Mouse (Mus musculus) myocyte (in vitro differentiated cells): ENCODE data around the gene Ptger4. TPM values are rescaled to one million over a fixed set of nuclear protein-coding genes. Genes with fewer than 3 reads are reported as not detected.

Experiments
- H3K27me3 ChIP-seq: one replicate; pipeline ENCODE4 v1.6.1; 2011; ENCODE audit not compliant: control insufficient read depth, insufficient read depth, insufficient read length
- H3K36me3 ChIP-seq: one replicate; pipeline ENCODE4 v1.6.1; 2011; ENCODE audit not compliant: control insufficient read depth, insufficient read depth
- H3K4me2 ChIP-seq: one replicate; pipeline ENCODE4 v1.6.1; 2011; ENCODE audit warnings: low read depth, control low read depth
- H3K4me3 ChIP-seq: one replicate; pipeline ENCODE4 v1.5.1; 2011; ENCODE audit warnings: mild to moderate bottlenecking, control low read depth, moderate library complexity
- H3K79me2 ChIP-seq: one replicate; pipeline ENCODE4 v1.6.1; 2011; ENCODE audit not compliant: control insufficient read depth, insufficient read depth
- H3ac ChIP-seq: one replicate; pipeline ENCODE4 v1.6.1; 2011; ENCODE audit not compliant: control insufficient read depth, insufficient read length
- CEBPB ChIP-seq: IDR thresholded peaks from 2 replicates; pipeline ENCODE4 v1.6.1; 2011; ENCODE audit warnings: mild to moderate bottlenecking, moderate library complexity; ENCODE audit not compliant: poor library complexity, insufficient read depth, severe bottlenecking
- E2F4 ChIP-seq: IDR thresholded peaks from one replicate; pipeline ENCODE4 v1.6.1; 2011; ENCODE audit warnings: mild to moderate bottlenecking, control low read depth, moderate library complexity; ENCODE audit not compliant: insufficient read depth
- MAX ChIP-seq: IDR thresholded peaks from one replicate; pipeline ENCODE4 v1.6.1; 2011; ENCODE audit warnings: low read depth, mild to moderate bottlenecking, control low read depth
- MYOD1 ChIP-seq, 3 experiments: IDR thresholded peaks; one replicate each; pipeline ENCODE4 v1.6.1; 2011; ENCODE audit warnings: control low read depth in 2 of 3, low read depth in 2 of 3, mild to moderate bottlenecking in 2 of 3, moderate library complexity in 1 of 3; ENCODE audit not compliant: insufficient read length in 2 of 3, control insufficient read depth in 1 of 3
- MYOG ChIP-seq, 3 experiments: IDR thresholded peaks; one replicate each; pipeline ENCODE4 v1.6.1; 2011; ENCODE audit warnings: control low read depth in 2 of 3, low read depth in 2 of 3, mild to moderate bottlenecking in 2 of 3; ENCODE audit not compliant: insufficient read length in 2 of 3, control insufficient read depth in 1 of 3, insufficient read depth in 1 of 3
- POLR2A ChIP-seq: IDR thresholded peaks from one replicate; pipeline ENCODE4 v1.6.1; 2011; ENCODE audit warnings: low read depth, mild to moderate bottlenecking, control low read depth, moderate library complexity; ENCODE audit not compliant: insufficient read length
- POLR2AphosphoS2 ChIP-seq: IDR thresholded peaks from one replicate; pipeline ENCODE4 v1.6.1; 2011; ENCODE audit warnings: low read depth, control low read depth; ENCODE audit not compliant: insufficient read length
- REST ChIP-seq: IDR thresholded peaks from one replicate; pipeline ENCODE4 v1.6.1; 2011; ENCODE audit warnings: mild to moderate bottlenecking, control low read depth, moderate library complexity; ENCODE audit not compliant: insufficient read depth, insufficient read length
- SRF ChIP-seq: IDR thresholded peaks from one replicate; pipeline ENCODE4 v1.6.1; 2011; ENCODE audit warnings: low read depth; ENCODE audit not compliant: control insufficient read depth, insufficient read length
- TCF12 ChIP-seq: IDR thresholded peaks from one replicate; pipeline ENCODE4 v1.6.1; 2011; ENCODE audit warnings: mild to moderate bottlenecking, control low read depth; ENCODE audit not compliant: poor library complexity, insufficient read depth, severe bottlenecking
- TCF3 ChIP-seq: IDR thresholded peaks from one replicate; pipeline ENCODE4 v1.6.1; 2011; ENCODE audit warnings: low read depth, control low read depth; ENCODE audit not compliant: insufficient read length
- USF1 ChIP-seq: IDR thresholded peaks from one replicate; pipeline ENCODE4 v1.6.1; 2011; ENCODE audit warnings: low read depth, mild to moderate bottlenecking, control low read depth, moderate library complexity
- polyA plus RNA-seq: library from polyadenylated mRNA; unstranded; fragments of >200 nt; fragmentation: generic; extraction: Trizol; gene quantifications from one replicate; pipeline ENCODE4 v1.2.1, GENCODE M21; 2012; ENCODE audit warnings: missing spikeins

Ptger4 gene
- polyA plus RNA-seq, 1 experiment: 0.95 TPM

DNA sequence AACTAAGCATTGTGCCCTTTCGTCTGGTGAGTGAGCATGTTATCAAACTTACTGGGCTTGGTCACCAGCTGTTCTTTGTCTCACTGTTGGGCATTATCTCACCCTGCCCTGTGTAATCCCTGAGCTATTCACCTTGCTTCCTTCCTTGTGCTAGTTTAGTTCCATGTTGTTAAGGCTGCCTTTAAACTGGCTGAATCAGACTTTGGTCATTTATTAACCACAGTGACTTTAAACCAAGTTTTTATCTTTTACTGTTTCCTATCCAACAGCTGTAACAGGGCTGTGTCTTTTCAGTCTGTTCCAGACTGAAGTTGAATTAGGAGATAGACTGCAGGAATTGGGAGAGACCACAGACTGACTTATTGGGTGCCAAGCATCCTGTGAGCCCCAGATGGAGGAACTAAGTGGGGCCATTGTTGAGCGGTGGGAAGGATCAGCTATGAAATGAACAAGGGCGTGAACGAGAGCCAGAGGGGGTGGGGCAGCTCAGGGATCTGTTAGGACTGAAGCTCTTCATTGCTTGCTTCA lies 47.9 kb downstream of the Ptger4 start:
- Histone ChIP-seq H3K27me3 (no peaks in the 10 kb centered on the region), H3ac (no peak overlapping the region), H3K4me3 (no peak overlapping the region), H3K36me3 (peaks cover 3% of the 10 kb centered on the region), H3K4me2 (peak overlapping the region; percentile 54), H3K79me2 (no peaks in the 10 kb centered on the region)
- peak; percentile 42 to 93 (median 88) for TF ChIP-seq MYOD1 (IDR thresholded peaks at IDR 0.05; ENCODE audit: control insufficient read depth in 1 of 3, insufficient read length in 2 of 3, low read depth in 2 of 3)
- TF ChIP-seq TCF3: no peak
- TF ChIP-seq REST: no peak
- TF ChIP-seq MYOG (IDR thresholded peaks at IDR 0.05; ENCODE audit: control insufficient read depth in 1 of 3, insufficient read depth in 1 of 3, insufficient read length in 2 of 3, low read depth in 2 of 3): peak in 2 of 3 experiments; percentile 59 to 78

DNA sequence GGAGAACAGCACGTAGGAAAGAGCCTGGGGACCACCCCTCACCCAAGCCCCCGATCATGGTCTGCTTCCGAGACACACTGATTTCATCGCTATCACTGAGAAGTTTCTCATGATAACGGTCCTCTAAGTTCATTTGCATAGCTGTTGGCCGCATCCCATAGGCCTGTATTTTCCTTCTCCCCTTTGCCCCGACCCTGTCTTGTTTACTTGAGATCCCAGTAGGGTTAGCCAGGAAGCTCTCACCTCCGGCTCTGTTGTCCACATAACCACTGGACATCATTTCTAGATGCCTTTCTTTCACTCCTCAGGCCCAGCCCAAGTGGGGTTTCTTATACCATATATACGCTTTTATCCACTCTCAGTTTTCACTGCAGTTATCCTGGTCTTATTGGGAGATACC lies 49.1 kb downstream of the Ptger4 start:
- Histone ChIP-seq H3K79me2 (no peaks in the 10 kb centered on the region), H3K4me2 (no peak overlapping the region), H3K27me3 (no peaks in the 10 kb centered on the region), H3K4me3 (no peak overlapping the region), H3K36me3 (peaks cover 14% of the 10 kb centered on the region), H3ac (no peak overlapping the region)
- TF ChIP-seq MAX: no peak
- TF ChIP-seq SRF: no peak

DNA sequence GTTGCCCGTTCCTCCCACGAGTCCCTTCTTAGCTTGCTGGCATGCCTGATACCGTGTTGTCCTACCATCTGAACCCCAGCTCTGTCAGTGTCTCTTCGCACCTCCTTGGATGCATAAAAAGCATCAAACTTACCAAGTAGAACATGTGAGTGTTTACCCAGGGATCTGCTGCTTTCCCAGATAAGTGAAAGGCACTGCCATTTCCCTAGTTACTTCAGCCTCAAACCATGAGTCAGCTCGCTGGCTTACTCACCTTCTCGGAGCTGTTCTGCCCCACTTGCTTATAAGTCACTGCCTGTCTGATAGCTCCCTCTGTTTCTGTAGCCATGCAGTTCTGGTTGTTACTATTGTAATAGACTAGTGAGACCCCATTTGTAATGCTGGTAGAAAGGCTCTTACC lies 49.5 kb downstream of the Ptger4 start:
- H3ac ChIP-seq: no peak overlapping the region
- no peak for TF ChIP-seq POLR2A
- TF ChIP-seq REST: no peak
- no peak for TF ChIP-seq USF1
- TF ChIP-seq MYOG (IDR thresholded peaks at IDR 0.05; ENCODE audit: control insufficient read depth in 1 of 3, insufficient read depth in 1 of 3, insufficient read length in 2 of 3, low read depth in 2 of 3): no peak
- TF ChIP-seq MAX: no peak
- TF ChIP-seq MYOD1 (IDR thresholded peaks at IDR 0.05; ENCODE audit: control insufficient read depth in 1 of 3, insufficient read length in 2 of 3, low read depth in 2 of 3): no peak
- TF ChIP-seq TCF3: no peak
- TF ChIP-seq CEBPB: no peak
- no peak for TF ChIP-seq SRF
- no peak for TF ChIP-seq POLR2AphosphoS2
- TF ChIP-seq E2F4: no peak
- TF ChIP-seq TCF12: no peak
- peaks cover 17% of the 10 kb centered on the region for H3K36me3 ChIP-seq
- no peaks in the 10 kb centered on the region for H3K79me2 ChIP-seq
- H3K4me2 ChIP-seq: peak overlapping the region; percentile 2
- H3K4me3 ChIP-seq: no peak overlapping the region
- no peaks in the 10 kb centered on the region for H3K27me3 ChIP-seq

DNA sequence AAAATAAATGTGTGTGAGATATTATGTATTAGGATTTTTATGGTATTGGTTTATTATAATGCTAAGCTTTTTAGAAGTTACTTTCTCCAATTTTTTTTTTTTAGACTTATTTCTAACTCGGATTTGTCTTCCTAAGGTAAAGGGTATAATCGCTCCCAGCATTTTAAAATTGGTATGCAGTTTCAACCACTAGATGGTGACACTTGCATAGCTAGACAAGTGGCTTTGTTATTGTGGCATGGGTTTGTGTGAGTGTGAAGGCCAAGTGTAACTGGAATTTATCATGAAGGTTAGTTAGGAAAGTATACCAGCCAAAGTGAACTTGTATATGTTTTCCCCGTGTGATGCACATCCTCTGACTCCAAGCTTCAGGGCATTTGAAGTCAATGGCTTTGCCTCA lies 50.2 kb downstream of the Ptger4 start:
- Histone ChIP-seq H3K79me2 (no peaks in the 10 kb centered on the region), H3ac (no peak overlapping the region), H3K36me3 (peaks cover 17% of the 10 kb centered on the region), H3K4me2 (no peak overlapping the region), H3K27me3 (no peaks in the 10 kb centered on the region), H3K4me3 (no peak overlapping the region)
- TF ChIP-seq REST (no peak), POLR2A (no peak), CEBPB (no peak), MYOG (IDR thresholded peaks at IDR 0.05; ENCODE audit: control insufficient read depth in 1 of 3, insufficient read depth in 1 of 3, insufficient read length in 2 of 3, low read depth in 2 of 3) (no peak), USF1 (no peak), E2F4 (no peak), MAX (no peak), POLR2AphosphoS2 (no peak), MYOD1 (IDR thresholded peaks at IDR 0.05; ENCODE audit: control insufficient read depth in 1 of 3, insufficient read length in 2 of 3, low read depth in 2 of 3) (no peak), TCF3 (no peak), TCF12 (no peak)

DNA sequence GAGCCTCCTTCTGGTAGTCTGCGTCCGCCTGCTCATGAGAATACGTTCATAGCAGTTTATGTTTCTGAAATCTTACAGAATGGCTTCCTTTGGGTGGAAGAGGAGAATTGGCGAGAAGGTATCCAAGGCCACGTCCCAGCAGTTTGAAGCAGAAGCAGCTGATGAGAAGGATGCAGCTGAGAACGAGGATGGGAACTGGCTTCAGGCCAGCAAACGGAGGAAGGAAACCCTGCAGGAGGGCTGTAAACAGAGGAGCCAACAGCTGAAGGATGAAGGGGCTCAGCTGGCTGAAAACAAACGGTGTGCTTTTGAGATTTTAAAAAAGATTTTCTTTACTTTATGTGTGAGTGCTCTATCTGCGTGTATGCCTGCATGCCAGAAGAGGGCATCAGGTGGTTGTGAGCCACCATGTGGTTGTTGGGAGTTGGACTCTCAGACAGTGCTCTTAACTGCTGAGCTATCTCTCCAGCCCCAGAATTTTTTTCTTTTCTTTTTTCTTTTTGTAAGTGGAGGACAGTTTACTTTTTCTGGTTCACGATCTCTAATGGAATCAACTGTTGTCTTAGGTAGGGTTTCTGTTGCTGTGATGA lies 54.4 kb downstream of the Ptger4 start:
- H3K4me3 ChIP-seq: no peak overlapping the region
- H3K4me2 ChIP-seq: no peak overlapping the region
- peaks cover 17% of the 10 kb centered on the region for H3K36me3 ChIP-seq
- H3ac ChIP-seq: no peak overlapping the region
- TF ChIP-seq MAX: no peak
- peak in 1 of 3 experiments; percentile 14 for TF ChIP-seq MYOG (IDR thresholded peaks at IDR 0.05; ENCODE audit: control insufficient read depth in 1 of 3, insufficient read depth in 1 of 3, insufficient read length in 2 of 3, low read depth in 2 of 3)
- H3K27me3 ChIP-seq: no peaks in the 10 kb centered on the region
- peaks cover 25% of the 10 kb centered on the region for H3K79me2 ChIP-seq
